Mouse (Mus musculus) cerebellum, postnatal 25 days (tissue): Measurements from ENCODE around the gene Crtc3.

Experiments
- DNase-seq, 2 experiments: peaks; one replicate each; pipeline ENCODE4 v3.0.0; 2021; ENCODE audit warnings: mixed read lengths in 2 of 2

The Crtc3 gene

DNA sequence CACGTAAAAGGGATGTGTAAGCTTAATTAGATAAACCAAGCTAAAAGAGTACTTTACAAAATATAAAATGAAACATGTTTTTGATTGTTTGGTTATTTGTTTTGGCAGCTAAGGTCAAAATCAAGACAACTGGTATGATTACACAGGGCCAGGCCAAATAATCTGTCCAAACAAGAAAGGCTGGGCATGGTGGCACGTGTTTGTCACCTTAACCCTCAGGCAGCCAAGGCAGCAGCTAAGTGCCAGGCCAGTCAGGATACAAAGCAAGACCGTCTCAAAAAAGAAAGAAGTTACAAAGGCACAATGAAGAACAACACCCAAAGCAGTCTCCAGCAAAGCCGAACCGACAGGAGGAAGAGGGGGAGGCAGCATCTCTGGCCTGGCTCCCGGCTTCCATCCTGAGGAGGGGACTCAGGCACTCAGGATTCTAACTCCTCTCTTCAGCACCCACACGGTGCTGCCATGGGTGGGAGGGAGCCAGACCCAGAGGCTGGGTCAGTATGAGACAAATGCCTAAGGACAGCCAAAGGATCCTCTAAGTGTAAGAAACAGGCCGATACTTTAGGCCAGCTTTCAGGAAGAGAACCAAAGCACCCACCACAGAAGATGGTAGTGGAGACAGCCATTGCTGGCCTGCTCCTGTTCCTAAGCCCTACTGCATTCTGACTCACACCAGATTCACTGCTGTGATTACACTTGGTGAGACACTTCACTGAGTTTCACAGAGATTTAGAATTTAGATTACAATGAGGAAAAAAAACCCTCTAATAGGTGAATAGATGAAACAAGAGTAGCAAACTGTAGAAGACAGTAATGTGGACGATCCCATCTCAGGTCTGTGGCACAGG lies 51.5 kb downstream of the Crtc3 start:
- no peak for DNase-seq

DNA sequence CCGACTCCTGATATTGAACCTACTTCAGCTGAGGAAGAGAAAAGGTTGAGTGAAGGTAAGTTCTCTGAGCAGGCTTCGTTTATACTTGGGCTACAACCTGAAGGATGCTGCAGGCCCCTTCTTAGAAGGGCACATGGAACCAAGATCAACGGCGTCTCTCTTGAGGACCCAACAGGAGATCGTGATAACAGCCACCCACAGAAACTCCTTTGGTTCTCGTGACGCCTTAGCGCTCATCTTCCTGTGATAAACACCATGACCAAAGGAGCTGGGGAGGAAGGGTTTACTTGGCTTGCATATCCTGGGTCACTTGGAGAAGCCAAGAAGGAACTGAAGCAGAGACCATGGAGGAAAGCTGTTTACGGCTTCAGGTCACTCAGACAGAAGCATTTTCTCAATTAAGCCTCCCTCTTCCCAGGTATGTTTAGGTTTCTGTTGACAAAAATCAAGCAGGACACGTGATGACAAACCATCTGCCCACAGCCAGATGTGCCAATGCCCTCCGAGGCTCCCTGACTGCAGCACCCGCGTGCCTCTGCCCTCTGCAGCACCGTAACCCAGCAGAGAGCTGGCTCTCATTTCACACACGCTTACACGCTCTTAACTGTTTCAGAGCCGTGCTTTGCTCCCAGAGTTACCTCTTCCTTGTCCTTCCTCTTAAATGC lies 52.3 kb downstream of the Crtc3 start:
- DNase-seq: no peak

DNA sequence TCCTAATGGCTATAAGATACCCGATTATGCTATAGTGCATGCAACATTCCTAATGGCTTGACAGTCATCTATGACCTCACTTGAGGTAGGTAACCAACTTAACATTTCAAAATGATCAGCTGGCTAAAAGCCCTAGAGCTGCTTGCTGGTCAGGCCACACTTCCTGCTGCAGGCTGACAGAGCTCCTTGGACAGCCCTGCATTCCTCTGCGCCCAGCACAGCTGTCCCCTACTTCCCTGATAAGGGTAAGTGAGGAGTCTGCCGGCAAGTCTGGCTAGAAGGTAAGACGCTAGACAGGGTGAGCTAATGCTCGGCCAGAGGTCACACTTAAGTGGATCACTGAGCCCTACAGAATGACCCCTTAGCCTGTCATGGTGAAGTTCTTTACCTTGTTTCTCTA lies 52.8 kb downstream of the Crtc3 start:
- no peak for DNase-seq

DNA sequence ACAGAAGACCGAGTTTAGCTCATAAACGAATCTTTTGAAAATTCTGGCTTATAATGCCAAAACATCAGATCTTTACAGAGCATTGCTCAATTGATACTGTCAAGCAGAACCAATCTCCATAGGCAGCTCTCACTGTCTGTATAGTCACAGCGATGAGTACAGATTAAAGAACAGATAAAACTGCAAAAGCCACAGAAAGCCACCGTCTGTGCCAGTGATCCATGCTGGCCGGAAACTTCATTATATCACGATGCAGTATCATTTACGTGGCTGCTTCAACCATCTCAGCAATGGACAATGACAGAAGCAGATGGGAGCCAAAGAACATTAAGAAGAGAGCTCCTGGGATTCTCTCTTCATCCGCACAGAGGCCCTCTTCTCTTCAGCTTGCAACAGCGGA lies 53.9 kb downstream of the Crtc3 start:
- DNase-seq: no peak

DNA sequence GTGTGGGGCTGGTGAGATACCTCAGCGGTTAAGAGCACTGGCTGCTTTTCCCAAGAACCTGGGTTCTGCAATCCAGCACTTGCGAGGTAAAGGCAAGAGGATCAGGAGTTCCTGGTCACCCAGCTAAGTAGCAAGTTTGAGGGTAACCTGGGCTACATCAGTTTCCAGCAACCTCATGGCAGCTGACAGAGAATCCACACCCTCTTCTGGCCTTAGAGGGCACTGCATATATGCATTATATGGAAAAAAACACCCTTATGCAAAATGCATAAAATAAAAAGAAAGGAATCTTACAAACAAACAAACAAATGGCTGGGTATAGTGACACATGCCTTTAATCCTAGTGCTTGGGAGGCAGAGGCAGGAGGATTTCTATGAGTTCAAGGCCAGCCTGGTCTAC lies 55.0 kb downstream of the Crtc3 start:
- no peak for DNase-seq

DNA sequence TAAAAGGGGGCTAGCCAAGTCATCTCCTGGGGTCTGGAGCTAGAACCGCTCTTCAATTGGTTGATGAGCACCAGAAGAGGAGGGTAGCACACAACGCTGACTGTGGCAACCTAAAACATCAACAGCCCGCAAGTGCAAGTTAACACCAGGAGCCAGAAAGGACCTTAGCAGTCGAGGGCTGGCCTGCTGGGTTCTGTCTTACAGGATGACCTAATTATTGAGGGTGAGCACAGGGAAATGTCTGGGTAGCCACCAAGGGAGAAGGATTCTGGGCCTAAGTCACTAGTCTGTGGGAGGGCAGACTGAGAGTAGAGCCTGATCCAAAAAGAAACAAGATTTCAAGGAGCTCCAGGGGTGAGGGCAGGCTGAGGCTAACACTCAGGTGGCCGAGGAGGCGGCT lies 56.7 kb downstream of the Crtc3 start:
- DNase-seq: peak in 1 of 2 experiments; percentile 51

DNA sequence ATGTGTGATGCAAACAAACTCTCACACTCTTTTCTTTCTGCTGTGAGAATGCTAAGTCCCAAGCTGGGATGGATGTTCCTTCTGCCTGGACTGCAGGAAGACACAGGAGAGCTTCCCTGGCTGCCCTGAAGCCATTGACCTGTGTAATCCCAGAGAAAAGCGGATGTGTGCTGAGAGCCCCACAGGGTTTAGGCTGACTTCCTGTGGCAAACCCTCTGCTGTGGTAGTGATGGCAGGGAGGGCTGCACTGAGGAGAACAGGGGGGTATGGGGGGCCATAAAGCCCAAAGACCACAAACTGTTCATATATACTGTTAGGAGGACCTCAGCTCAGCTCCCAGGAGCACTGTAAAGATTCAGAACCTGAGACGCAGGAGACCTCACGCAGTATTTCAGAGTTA lies 57.3 kb downstream of the Crtc3 start:
- DNase-seq: no peak

DNA sequence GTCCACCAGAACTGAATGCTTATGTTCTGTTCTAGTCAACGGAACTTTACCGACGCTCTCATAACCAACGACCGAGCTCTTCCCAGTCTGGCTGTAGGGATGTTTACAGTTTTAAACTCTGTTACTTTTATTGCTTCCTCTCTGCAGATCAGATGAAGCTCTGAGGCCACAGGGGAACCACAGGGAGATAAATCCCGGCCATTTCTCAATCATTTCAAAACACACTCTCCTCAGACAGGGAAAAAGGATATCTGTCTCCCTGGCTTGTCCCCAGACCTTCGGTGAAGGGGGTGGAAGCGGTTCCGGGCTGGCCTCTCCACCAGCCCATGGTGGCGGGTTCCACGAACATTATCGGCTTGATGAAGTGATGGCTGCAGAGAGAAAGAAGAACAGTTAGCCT lies 59.3 kb downstream of the Crtc3 start:
- no peak for DNase-seq

DNA sequence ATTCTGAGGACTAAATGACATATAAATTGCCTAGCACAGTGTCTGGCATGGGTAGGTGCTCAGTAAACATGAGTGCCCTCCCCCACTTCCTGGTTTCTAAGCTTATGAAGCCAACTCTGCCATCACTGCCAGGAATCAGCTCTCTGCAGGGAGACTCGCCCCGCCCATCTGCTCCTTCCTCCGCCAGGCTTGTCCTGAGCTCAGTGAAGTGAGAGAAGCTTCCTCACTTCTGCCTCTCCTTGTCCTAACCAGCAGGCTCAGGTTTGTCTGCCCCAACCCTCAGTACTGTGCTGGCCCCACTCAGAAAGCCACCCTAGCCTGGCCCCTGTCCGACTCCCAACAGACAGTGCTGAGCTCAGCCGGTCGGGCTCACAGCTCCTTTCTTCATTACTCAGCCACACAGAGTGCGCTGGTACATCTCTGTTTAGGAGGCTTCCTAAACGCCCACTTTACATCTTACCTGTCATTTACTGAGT lies 59.9 kb downstream of the Crtc3 start:
- DNase-seq: peak; percentile 92 to 95

DNA sequence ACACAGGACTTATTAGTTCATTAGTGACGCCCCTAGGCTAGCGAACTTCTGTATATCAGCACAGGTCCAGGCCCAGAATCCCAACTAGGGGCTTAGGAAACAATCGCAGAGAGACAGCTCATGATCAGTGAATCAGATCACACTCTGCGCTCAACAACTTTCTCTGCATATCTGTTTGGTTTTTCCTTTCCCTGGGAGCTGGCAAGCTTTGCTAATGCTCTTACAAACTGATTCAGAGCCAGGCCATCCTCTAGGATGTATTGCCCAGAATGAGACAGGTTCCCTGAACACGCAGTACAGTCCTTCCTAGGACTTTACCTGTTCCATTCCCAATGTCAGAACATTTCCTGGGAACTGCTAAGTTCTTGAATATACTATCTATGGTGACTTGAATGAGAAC lies 61.7 kb downstream of the Crtc3 start:
- peak in 1 of 2 experiments; percentile 42 for DNase-seq

DNA sequence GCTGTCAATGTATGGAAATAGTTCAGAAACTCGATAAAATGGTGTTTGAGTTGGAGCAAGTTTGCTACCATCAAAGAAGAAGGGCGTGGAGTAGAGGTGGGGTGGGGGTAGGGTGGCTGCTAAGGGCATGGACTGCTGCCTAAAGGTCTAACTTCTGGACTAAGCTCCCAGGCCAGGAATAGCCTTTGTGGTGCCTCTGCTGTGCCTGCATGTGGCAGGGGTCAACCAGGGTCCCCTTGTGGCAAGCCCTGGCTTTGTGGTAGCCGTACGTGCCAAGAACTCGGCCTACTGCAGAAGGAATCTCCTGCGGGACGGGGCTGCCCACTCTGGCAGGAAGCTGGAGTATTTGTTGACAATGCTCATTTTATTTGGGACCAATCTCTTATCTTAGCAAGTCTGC lies 62.8 kb downstream of the Crtc3 start:
- no peak for DNase-seq

DNA sequence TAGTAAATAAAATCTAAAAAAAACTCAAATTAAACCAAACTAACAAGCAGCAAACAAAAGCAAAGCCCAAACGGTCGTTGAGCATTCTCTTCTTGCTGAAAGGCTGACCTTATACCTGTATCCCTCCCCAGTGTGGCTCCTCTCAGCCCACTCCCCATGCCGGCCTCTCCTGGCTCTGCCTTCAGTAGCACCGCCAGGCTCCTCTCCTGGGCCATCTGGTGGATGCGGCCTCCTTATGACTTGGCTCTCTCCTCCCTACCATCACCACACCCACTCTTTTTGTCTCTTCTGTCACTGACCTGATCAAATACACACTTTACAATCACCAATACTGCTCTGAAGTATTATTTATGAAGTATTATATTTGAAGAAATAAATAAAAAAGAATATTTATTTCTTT lies 65.4 kb downstream of the Crtc3 start:
- DNase-seq: peak; percentile 82 to 87

DNA sequence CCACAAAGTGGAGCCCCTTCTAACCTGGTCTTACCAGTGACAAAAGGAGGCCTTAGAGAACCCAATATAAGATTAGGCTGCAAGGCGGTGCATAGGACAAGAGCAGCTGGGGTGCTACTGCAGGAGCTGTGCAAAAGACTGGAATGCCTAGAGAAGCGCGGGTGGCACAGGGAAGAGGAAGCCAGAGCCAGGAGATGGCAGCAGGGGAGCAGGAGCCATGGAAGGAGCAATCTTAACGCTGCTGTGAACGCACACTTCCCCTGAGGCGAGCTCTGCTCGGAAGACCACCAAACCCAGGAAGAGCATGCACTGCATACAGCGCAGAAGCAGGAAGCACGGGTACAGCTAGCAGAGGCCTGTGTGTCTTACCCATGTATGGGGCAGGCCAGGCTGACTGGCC lies 72.6 kb downstream of the Crtc3 start:
- DNase-seq: peak in 1 of 2 experiments; percentile 44

DNA sequence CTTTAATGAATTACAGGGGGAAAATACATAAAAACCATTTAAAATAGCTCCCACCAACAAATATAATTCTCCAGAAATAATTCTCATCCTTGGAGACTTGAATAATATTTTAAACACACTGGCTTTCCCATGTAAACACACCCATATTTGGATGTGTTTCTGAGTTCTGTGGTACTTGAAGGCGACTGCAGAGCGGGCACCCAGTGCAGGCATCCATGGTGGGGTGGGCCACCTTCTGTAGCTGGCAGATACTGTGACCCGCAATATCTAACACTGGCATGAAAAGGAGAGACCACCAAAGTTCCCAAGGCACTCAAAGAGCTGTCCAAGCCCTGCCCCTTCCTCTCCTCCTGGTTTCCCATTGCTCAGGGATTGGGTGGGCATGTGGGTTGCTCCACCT lies 74.6 kb downstream of the Crtc3 start:
- no peak for DNase-seq

DNA sequence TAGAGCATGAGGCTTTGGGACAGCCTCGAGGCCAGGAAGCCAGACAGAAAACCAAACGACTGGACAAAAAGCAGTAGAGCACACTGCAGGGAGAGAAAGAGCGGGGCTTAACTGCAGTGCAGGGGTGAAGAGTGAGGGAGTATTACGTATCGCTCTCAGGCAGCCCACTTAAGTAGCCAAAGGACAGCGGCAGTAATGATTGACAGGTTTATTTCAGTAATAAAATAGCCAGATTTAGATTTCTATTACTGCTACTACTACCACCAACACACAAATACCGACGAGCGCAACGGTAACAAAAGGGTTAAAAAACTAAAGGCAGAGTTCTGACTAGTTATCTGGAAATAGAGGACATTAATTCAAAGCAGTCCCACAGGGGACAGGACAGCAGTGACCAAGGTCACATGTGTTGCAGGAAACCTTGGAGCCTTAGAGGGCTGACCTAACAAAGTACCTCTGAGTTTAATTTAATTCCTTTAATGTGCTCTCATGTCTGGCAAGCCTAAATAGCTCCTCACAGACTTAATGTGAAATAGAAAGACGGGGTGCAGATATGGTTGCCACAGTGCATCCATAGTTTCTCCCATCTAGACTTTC lies 76.4 kb downstream of the Crtc3 start:
- DNase-seq: no peak

DNA sequence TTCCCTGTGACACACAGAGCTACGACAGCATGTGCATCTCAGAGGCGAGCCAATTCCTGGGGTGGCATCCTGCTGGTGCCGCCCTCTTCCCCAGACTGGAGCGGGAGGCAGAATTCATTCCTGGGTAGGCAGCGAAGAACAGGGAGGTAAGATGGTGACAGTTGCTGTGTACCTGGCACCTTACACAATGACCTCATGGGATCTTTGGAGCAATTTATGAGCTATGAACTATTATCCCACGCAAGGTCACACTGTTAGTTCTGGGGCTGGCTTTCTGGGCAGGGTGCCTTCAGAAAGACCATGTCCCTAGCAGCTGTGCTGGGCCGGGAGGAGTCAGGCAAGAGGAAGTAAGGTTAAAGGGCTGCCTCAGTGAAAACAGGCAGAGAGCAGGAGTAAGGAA lies 77.0 kb downstream of the Crtc3 start:
- DNase-seq: peak; percentile 51 to 56

DNA sequence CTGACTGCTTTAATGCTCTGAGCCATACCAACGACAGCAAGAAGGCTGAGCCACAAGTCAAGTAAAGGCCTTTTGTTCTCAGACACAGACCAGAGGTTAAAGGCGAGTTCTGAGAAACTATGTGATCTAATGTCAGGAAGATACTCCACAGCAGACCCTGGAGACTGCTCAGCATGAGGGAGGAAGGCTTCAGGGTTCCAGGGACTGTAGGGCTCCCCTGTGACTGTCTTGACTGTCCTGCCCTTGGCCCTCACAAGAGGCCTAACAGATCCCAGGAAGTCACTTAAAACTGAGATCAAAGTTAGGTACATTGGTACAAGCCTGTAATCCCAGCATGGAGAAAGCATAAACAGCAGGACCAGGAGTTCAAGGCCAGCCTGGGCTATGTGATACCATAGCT lies 81.2 kb downstream of the Crtc3 start:
- no peak for DNase-seq

DNA sequence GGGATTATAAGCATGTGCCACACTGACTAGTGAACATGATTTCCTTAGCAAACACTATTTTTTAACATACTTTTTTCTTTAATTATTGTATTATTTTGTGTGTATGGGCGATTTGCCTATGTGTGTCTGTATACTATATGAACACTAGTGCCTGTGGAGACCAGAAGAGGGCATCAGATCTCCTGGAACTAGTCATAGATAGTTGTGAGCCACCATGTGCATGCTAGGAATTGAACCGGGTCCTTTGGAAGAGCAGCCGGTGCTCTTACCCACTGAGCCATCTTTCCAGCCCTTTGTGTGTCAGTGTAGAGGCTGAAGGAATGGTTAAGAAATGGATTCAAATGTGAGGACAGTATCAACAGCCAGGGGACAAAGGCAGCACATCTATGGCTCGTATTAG lies 82.2 kb downstream of the Crtc3 start:
- DNase-seq: peak in 1 of 2 experiments; percentile 13

DNA sequence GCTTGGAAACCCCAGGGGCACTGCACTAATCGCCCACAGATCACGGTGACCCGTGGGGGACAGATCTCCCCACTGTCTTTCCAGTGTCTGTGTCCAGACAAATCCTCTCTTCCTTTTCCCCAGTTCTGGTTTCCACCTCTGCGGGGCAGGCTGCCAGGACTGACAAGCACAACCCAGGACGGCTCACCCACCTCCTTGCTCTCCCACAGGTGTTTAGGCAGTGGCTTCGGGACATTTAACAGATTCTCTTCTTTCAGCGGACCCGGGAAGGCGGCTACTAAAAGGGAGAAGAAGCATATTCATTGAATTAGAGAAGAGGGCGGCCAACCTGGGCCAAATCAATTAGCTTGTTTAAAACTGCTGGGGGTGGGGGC lies 83.1 kb downstream of the Crtc3 start:
- DNase-seq: peak in 1 of 2 experiments; percentile 51

DNA sequence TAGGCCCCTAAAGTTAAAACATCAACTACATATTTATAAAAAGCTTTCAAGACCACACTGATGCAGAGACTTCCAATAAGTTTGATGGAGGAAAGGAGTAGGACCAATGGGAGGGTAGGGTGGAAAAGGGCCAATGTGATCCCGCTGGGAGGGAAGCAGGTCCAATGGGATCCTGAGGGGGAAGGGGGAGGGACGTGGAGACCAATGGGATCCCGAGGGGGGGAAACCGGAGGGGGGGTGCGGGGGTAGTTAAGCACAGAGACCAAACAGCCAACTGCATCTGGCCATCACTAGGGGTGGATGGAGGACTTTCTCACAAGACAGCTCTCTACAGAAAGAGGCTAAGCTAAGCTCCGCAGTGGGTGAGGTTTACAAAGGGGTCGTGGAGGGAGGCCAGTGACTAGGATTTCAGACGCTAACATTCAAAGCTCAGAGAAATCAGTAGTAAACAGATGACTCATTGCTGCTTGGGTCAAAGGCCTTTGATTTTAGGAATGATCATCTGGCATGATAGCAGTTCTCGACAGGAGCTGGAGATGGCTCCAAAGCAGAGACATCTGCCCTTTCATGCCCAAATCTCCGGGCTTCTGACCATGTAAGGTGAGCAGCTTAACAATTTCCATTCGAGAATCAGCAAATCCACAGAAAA lies 83.6 kb downstream of the Crtc3 start:
- no peak for DNase-seq

DNA sequence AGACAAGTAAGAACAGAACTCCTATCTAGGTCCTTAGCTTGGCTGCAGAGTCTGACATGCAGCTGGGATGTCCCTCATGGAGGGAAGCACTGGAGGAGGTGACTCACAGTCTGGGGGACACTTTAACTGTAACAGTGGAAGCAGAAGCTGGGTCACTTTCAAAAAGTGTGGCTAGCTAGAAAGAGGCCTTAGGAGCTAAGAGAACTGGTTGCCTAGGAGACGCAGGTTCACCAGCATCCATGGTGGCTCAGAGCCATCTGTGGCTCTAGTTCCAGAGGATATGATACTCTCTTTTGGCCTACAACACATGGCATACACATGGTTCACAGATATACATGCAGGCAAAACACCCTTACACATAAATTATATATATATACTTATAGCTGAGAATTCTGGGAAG lies 86.1 kb downstream of the Crtc3 start:
- DNase-seq: peak in 1 of 2 experiments; percentile 34

DNA sequence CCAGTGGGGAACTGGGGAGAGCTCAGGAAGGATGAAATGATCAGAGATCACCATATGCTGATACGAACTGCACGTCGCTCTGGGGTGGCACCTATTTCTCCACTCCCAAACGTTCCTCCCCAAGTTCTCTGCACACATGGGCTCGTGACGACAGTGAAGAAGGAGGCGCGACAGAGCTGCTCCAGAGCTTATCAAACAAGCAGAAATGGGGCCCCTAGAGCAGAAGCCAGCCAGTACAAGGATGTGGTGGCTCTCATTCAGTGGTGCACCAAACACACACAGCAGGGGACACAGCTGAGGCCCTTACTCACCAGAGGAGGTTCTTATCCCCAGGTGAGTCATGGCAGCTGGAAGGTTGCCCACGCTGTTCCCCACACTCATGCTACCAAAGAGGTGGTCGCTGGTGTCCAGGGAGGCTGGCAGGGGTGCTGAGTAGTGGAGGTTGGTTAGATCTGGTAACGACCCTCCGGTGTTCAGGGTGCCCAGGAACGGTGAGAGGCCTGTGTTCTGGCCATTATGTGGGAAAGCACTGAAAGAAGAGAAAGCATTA lies 90.2 kb downstream of the Crtc3 start:
- no peak for DNase-seq

DNA sequence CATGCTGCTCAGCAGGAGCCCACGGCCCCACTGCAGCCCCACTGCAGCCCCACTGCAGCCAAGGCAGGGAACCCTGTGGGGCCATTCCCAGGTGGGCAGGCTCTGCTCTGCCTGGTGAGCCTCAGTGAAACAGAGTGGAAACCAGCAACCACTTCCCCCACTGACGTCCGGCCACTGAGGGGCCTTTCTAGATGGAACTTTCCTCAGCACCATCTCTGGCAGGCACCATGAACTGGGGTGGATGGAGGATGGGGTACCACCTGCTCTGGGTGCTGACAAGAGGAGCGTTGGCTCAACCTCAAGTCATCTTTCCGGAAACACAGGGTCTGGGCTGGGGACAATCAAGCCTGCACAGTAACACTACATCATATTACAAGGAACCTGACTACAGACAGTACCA lies 90.8 kb downstream of the Crtc3 start:
- DNase-seq: no peak
